Comparison of ENCODE assay signal across 8 mouse cellular contexts in genomic region chr2:92185062-92185765, GRCm38 (mm10).
DNase-seq lines count a peak whose midpoint lies in the region; ATAC-seq and TF ChIP-seq lines count a peak whose summit lies in the region.

No protein-coding gene starts in this region.

- peak; percentile 40 for ATAC-seq in forebrain, embryonic 14.5 days

- TF ChIP-seq EP300 in ES-Bruce4 (IDR thresholded peaks at IDR 0.05; ENCODE audit: insufficient read depth, low read depth, low read length), result no peak

- WGBS in forebrain, embryonic 14.5 days, result under 1% methylated on average over 46 of the region's 47 CpGs

- H3K4me2 ChIP-seq in forebrain, embryonic 14.5 days (ENCODE audit: low read length), result peak overlapping the region; percentile 62

- no peaks in the 10 kb centered on the region for H3K27me3 ChIP-seq in ES-Bruce4 (ENCODE audit: control insufficient read depth, insufficient read depth, low read length, poor library complexity, severe bottlenecking)
- no peaks in the 10 kb centered on the region for H3K27me3 ChIP-seq in forebrain, embryonic 14.5 days (replicated peaks; ENCODE audit: control insufficient read depth, insufficient read depth, low read length)

- no peaks in the 10 kb centered on the region for H3K9me3 ChIP-seq in ES-Bruce4 (replicated peaks; ENCODE audit: control insufficient read depth, insufficient read depth, low read length, poor library complexity, severe bottlenecking)
- H3K9me3 ChIP-seq in forebrain, embryonic 14.5 days (replicated peaks; ENCODE audit: control insufficient read depth, low read length), result no peaks in the 10 kb centered on the region

- intact Hi-C loops in heart, postnatal 36 days (cut with DNase I), result loop anchor here (5.0 kb wide), 1 partner anchor 107 kb away; no protein-coding TSS in a partner anchor

- no peaks in the 10 kb centered on the region for H3K36me3 ChIP-seq in ES-Bruce4 (ENCODE audit: control insufficient read depth, insufficient read depth, low read length, poor library complexity, severe bottlenecking)
- no peaks in the 10 kb centered on the region for H3K36me3 ChIP-seq in forebrain, embryonic 14.5 days (ENCODE audit: control insufficient read depth, insufficient read depth, low read length)

- no peak for TF ChIP-seq POLR2A in ES-Bruce4 (IDR thresholded peaks at IDR 0.05; ENCODE audit: insufficient read depth, low read length)
- TF ChIP-seq POLR2A in brain, embryonic 14.5 days (IDR thresholded peaks at IDR 0.05; ENCODE audit: borderline replicate concordance, extremely low read depth, insufficient read depth, insufficient read length, poor library complexity, severe bottlenecking), result peak; percentile 44

- peak overlapping the region; percentile 68 for H3K4me3 ChIP-seq in ES-Bruce4 (ENCODE audit: low read depth, low read length)
- peak overlapping the region; percentile 66 for H3K4me3 ChIP-seq in forebrain, embryonic 14.5 days (ENCODE audit: low read depth, low read length)

- H3K9ac ChIP-seq in ES-Bruce4 (ENCODE audit: low read depth, poor library complexity, severe bottlenecking), result peak overlapping the region; percentile 80
- peak overlapping the region; percentile 82 for H3K9ac ChIP-seq in forebrain, embryonic 14.5 days (ENCODE audit: low read length)

- peak; percentile 73 for DNase-seq in brain, embryonic 14.5 days (ENCODE audit: low read depth)
- peak; percentile 75 for DNase-seq in forebrain, embryonic 14.5 days (ENCODE audit: low spot score)
- peak; percentile 54 to 69 for DNase-seq in heart, postnatal 36 days
- DNase-seq in layer of hippocampus, adult 9-11 months, result peak; percentile 37
- DNase-seq in lung, postnatal 25 days (ENCODE audit: low spot score), result peak; percentile 38
- peak; percentile 23 for DNase-seq in right cerebral cortex, adult 18-20 months
- DNase-seq in urinary bladder, postnatal 25 days (ENCODE audit: low spot score), result peak; percentile 26

- no peak overlapping the region for H3K27ac ChIP-seq in ES-Bruce4 (ENCODE audit: insufficient read depth, low read length)
- H3K27ac ChIP-seq in forebrain, embryonic 14.5 days (ENCODE audit: low read depth, low read length), result peak overlapping the region; percentile 100

- H3K4me1 ChIP-seq in ES-Bruce4 (ENCODE audit: control insufficient read depth, insufficient read depth, low read length), result no peaks in the 10 kb centered on the region
- H3K4me1 ChIP-seq in forebrain, embryonic 14.5 days (ENCODE audit: control insufficient read depth, insufficient read depth, low read length), result peaks cover 36% of the 10 kb centered on the region

- TF ChIP-seq CTCF in ES-Bruce4 (IDR thresholded peaks at IDR 0.05; ENCODE audit: low read depth, low read length), result no peak
- TF ChIP-seq CTCF in brain, embryonic 14.5 days (IDR thresholded peaks at IDR 0.05; ENCODE audit: borderline replicate concordance, extremely low read depth, insufficient read depth, insufficient read length), result no peak

Comparison
In these comparisons a context has a peak if more than half of its experiments do, and no peak if none do; other contexts are left out.
1. DNase-seq: peak in every context shown above with its lines; median percentile 75 in forebrain, embryonic 14.5 days; 73 in brain, embryonic 14.5 days; 62 in heart, postnatal 36 days; 38 in lung, postnatal 25 days; 37 in layer of hippocampus, adult 9-11 months; 26 in urinary bladder, postnatal 25 days; 23 in right cerebral cortex, adult 18-20 months.